Mouse (Mus musculus): ENCODE data around the gene Mvb12b. TPM values are rescaled to one million over a fixed set of nuclear protein-coding genes. Genes with fewer than 3 reads are reported as not detected.

The Mvb12b gene
- polyA plus RNA-seq, 1 experiment from 2014 or later, result 56.9 TPM

GRCm38 (mm10) chr2:33717378-33717777, 170.4 kb downstream of the Mvb12b start:
- Histone ChIP-seq H3K9ac (ENCODE audit: low read depth, low read length) (no peak overlapping the region), H3K36me3 (ENCODE audit: control insufficient read depth, insufficient read depth, low read length) (no peaks in the 10 kb centered on the region), H3K27ac (ENCODE audit: low read length) (no peak overlapping the region), H3K4me2 (ENCODE audit: low read length) (0 out of 2 replicates have a peak overlapping the region, but pooled peaks have one; percentile 19), H3K27me3 (ENCODE audit: control insufficient read depth, insufficient read depth, low read depth, low read length) (peaks cover 6% of the 10 kb centered on the region; the same call in 1 of the 2 replicates), H3K9me3 (replicated peaks; ENCODE audit: control insufficient read depth, low read length, poor library complexity, severe bottlenecking) (no peaks in the 10 kb centered on the region), H3K4me3 (ENCODE audit: low read depth, low read length) (no peak overlapping the region), H3K4me1 (ENCODE audit: control insufficient read depth, insufficient read depth, low read length) (peaks cover 26% of the 10 kb centered on the region)
- no peak for ATAC-seq
- WGBS, result 41% methylated on average over 11 of the region's 11 CpGs

GRCm38 (mm10) chr2:33716878-33717277, 170.9 kb downstream of the Mvb12b start:
- Histone ChIP-seq H3K9me3 (replicated peaks; ENCODE audit: control insufficient read depth, low read length, poor library complexity, severe bottlenecking) (no peaks in the 10 kb centered on the region), H3K9ac (ENCODE audit: low read depth, low read length) (no peak overlapping the region), H3K4me2 (ENCODE audit: low read length) (no peak overlapping the region), H3K27ac (ENCODE audit: low read length) (no peak overlapping the region), H3K27me3 (ENCODE audit: control insufficient read depth, insufficient read depth, low read depth, low read length) (peaks cover 6% of the 10 kb centered on the region; the same call in 1 of the 2 replicates), H3K4me3 (ENCODE audit: low read depth, low read length) (no peak overlapping the region), H3K36me3 (ENCODE audit: control insufficient read depth, insufficient read depth, low read length) (no peaks in the 10 kb centered on the region), H3K4me1 (ENCODE audit: control insufficient read depth, insufficient read depth, low read length) (peaks cover 26% of the 10 kb centered on the region)
- 29% methylated on average over 15 of the region's 15 CpGs for WGBS
- ATAC-seq, result no peak

GRCm38 (mm10) chr2:33714932-33715331, 172.8 kb downstream of the Mvb12b start:
- Histone ChIP-seq H3K36me3 (ENCODE audit: control insufficient read depth, insufficient read depth, low read length) (no peaks in the 10 kb centered on the region), H3K27ac (ENCODE audit: low read length) (no peak overlapping the region), H3K4me1 (ENCODE audit: control insufficient read depth, insufficient read depth, low read length) (peaks cover 26% of the 10 kb centered on the region), H3K4me2 (ENCODE audit: low read length) (no peak overlapping the region), H3K9ac (ENCODE audit: low read depth, low read length) (no peak overlapping the region), H3K4me3 (ENCODE audit: low read depth, low read length) (no peak overlapping the region), H3K9me3 (replicated peaks; ENCODE audit: control insufficient read depth, low read length, poor library complexity, severe bottlenecking) (no peaks in the 10 kb centered on the region), H3K27me3 (ENCODE audit: control insufficient read depth, insufficient read depth, low read depth, low read length) (peaks cover 6% of the 10 kb centered on the region; the same call in 1 of the 2 replicates)
- ATAC-seq, result no peak
- 55% methylated on average over 8 of the region's 8 CpGs for WGBS

GRCm38 (mm10) chr2:33713580-33714260, 174.0 kb downstream of the Mvb12b start:
- Histone ChIP-seq H3K4me2 (ENCODE audit: low read length) (peak overlapping the region; percentile 28; the same call in 1 of the 2 replicates), H3K27ac (ENCODE audit: low read length) (no peak overlapping the region), H3K4me1 (ENCODE audit: control insufficient read depth, insufficient read depth, low read length) (peaks cover 26% of the 10 kb centered on the region), H3K4me3 (ENCODE audit: low read depth, low read length) (no peak overlapping the region), H3K36me3 (ENCODE audit: control insufficient read depth, insufficient read depth, low read length) (no peaks in the 10 kb centered on the region), H3K9ac (ENCODE audit: low read depth, low read length) (no peak overlapping the region; the same call in 1 of the 2 replicates), H3K9me3 (replicated peaks; ENCODE audit: control insufficient read depth, low read length, poor library complexity, severe bottlenecking) (no peaks in the 10 kb centered on the region), H3K27me3 (ENCODE audit: control insufficient read depth, insufficient read depth, low read depth, low read length) (peaks cover 6% of the 10 kb centered on the region; the same call in 1 of the 2 replicates)
- 12% methylated on average over 12 of the region's 12 CpGs for WGBS
- no peak for ATAC-seq

GRCm38 (mm10) chr2:33712811-33713210, 174.9 kb downstream of the Mvb12b start:
- H3K27me3 ChIP-seq (ENCODE audit: control insufficient read depth, insufficient read depth, low read depth, low read length), result peaks cover 6% of the 10 kb centered on the region; the same call in 1 of the 2 replicates
- H3K4me2 ChIP-seq (ENCODE audit: low read length), result no peak overlapping the region
- peaks cover 23% of the 10 kb centered on the region for H3K4me1 ChIP-seq (ENCODE audit: control insufficient read depth, insufficient read depth, low read length)
- no peak overlapping the region for H3K4me3 ChIP-seq (ENCODE audit: low read depth, low read length)
- no peak for ATAC-seq
- no peaks in the 10 kb centered on the region for H3K36me3 ChIP-seq (ENCODE audit: control insufficient read depth, insufficient read depth, low read length)
- 9% methylated on average over 4 of the region's 4 CpGs for WGBS
- H3K9ac ChIP-seq (ENCODE audit: low read depth, low read length), result no peak overlapping the region
- H3K27ac ChIP-seq (ENCODE audit: low read length), result no peak overlapping the region
- no peaks in the 10 kb centered on the region for H3K9me3 ChIP-seq (replicated peaks; ENCODE audit: control insufficient read depth, low read length, poor library complexity, severe bottlenecking)

GRCm38 (mm10) chr2:33708831-33709230, 178.9 kb downstream of the Mvb12b start:
- H3K9ac ChIP-seq (ENCODE audit: low read depth, low read length), result no peak overlapping the region
- H3K9me3 ChIP-seq (replicated peaks; ENCODE audit: control insufficient read depth, low read length, poor library complexity, severe bottlenecking), result no peaks in the 10 kb centered on the region
- ATAC-seq, result no peak
- H3K36me3 ChIP-seq (ENCODE audit: control insufficient read depth, insufficient read depth, low read length), result no peaks in the 10 kb centered on the region
- H3K27me3 ChIP-seq (ENCODE audit: control insufficient read depth, insufficient read depth, low read depth, low read length), result peaks cover 5% of the 10 kb centered on the region
- WGBS, result 96% methylated on average over 8 of the region's 8 CpGs
- no peak overlapping the region for H3K4me3 ChIP-seq (ENCODE audit: low read depth, low read length)
- peaks cover 12% of the 10 kb centered on the region for H3K4me1 ChIP-seq (ENCODE audit: control insufficient read depth, insufficient read depth, low read length)
- no peak overlapping the region for H3K4me2 ChIP-seq (ENCODE audit: low read length)
- no peak overlapping the region for H3K27ac ChIP-seq (ENCODE audit: low read length)

GRCm38 (mm10) chr2:33708096-33708495, 179.7 kb downstream of the Mvb12b start:
- no peak overlapping the region for H3K9ac ChIP-seq (ENCODE audit: low read depth, low read length)
- no peaks in the 10 kb centered on the region for H3K9me3 ChIP-seq (replicated peaks; ENCODE audit: control insufficient read depth, low read length, poor library complexity, severe bottlenecking)
- H3K27me3 ChIP-seq (ENCODE audit: control insufficient read depth, insufficient read depth, low read depth, low read length), result peaks cover 8% of the 10 kb centered on the region
- H3K27ac ChIP-seq (ENCODE audit: low read length), result no peak overlapping the region
- peaks cover 5% of the 10 kb centered on the region; the same call in 1 of the 2 replicates for H3K4me1 ChIP-seq (ENCODE audit: control insufficient read depth, insufficient read depth, low read length)
- H3K36me3 ChIP-seq (ENCODE audit: control insufficient read depth, insufficient read depth, low read length), result no peaks in the 10 kb centered on the region
- 32% methylated on average over 3 of the region's 3 CpGs for WGBS
- ATAC-seq, result no peak
- no peak overlapping the region for H3K4me2 ChIP-seq (ENCODE audit: low read length)
- no peak overlapping the region for H3K4me3 ChIP-seq (ENCODE audit: low read depth, low read length)

- 77% methylated on average over 9 of the region's 9 CpGs for WGBS
- H3K27ac ChIP-seq (ENCODE audit: low read length), result no peak overlapping the region
- peaks cover 8% of the 10 kb centered on the region for H3K27me3 ChIP-seq (ENCODE audit: control insufficient read depth, insufficient read depth, low read depth, low read length)
Measured at GRCm38 (mm10) chr2:33706403-33706802, 181.3 kb downstream of the Mvb12b start.

GRCm38 (mm10) chr2:33705687-33706320, 181.9 kb downstream of the Mvb12b start:
- no peak overlapping the region for H3K9ac ChIP-seq (ENCODE audit: low read depth, low read length)
- no peak overlapping the region for H3K27ac ChIP-seq (ENCODE audit: low read length)
- peaks cover 13% of the 10 kb centered on the region for H3K4me1 ChIP-seq (ENCODE audit: control insufficient read depth, insufficient read depth, low read length)
- ATAC-seq, result no peak
- no peak overlapping the region for H3K4me3 ChIP-seq (ENCODE audit: low read depth, low read length)
- WGBS, result 37% methylated on average over 16 of the region's 16 CpGs
- H3K36me3 ChIP-seq (ENCODE audit: control insufficient read depth, insufficient read depth, low read length), result no peaks in the 10 kb centered on the region
- H3K4me2 ChIP-seq (ENCODE audit: low read length), result no peak overlapping the region
- peaks cover 8% of the 10 kb centered on the region for H3K27me3 ChIP-seq (ENCODE audit: control insufficient read depth, insufficient read depth, low read depth, low read length)
- H3K9me3 ChIP-seq (replicated peaks; ENCODE audit: control insufficient read depth, low read length, poor library complexity, severe bottlenecking), result no peaks in the 10 kb centered on the region

More at GRCm38 (mm10) chr2:33706403-33706802, 181.3 kb downstream of the Mvb12b start:
- no peak overlapping the region for H3K9ac ChIP-seq (ENCODE audit: low read depth, low read length)
- peaks cover 8% of the 10 kb centered on the region for H3K4me1 ChIP-seq (ENCODE audit: control insufficient read depth, insufficient read depth, low read length)
- H3K4me3 ChIP-seq (ENCODE audit: low read depth, low read length), result no peak overlapping the region
- no peaks in the 10 kb centered on the region for H3K36me3 ChIP-seq (ENCODE audit: control insufficient read depth, insufficient read depth, low read length)
- no peak overlapping the region for H3K4me2 ChIP-seq (ENCODE audit: low read length)
- H3K9me3 ChIP-seq (replicated peaks; ENCODE audit: control insufficient read depth, low read length, poor library complexity, severe bottlenecking), result no peaks in the 10 kb centered on the region
- ATAC-seq, result no peak
